Mouse (Mus musculus) C2C12 (cell line): ENCODE data around the gene 1700109H08Rik.

Experiments
- CTCF ChIP-seq: IDR thresholded peaks from one replicate; pipeline ENCODE4 v1.5.1; 2011; ENCODE audit not compliant: control insufficient read depth, insufficient read depth, insufficient read length
- USF1 ChIP-seq: IDR thresholded peaks from one replicate; pipeline ENCODE4 v1.6.1; 2011; ENCODE audit warnings: low read depth, mild to moderate bottlenecking, control low read depth, moderate library complexity

GRCm38 (mm10) chr5:3521741-3522140 lies 49.6 kb upstream of the 1700109H08Rik start:
- TF ChIP-seq USF1 (no peak), CTCF (no peak)
